Mouse (Mus musculus) embryonic facial prominence, embryonic 14.5 days (tissue): Measurements from ENCODE around the gene Fbxw2. TPM values are rescaled to one million over a fixed set of nuclear protein-coding genes. Genes with fewer than 3 reads are reported as not detected.

Experiments
- ATAC-seq: fragments of 200-750 bp; cut with Nextera tagmentation; 2 replicates; pipeline ENCODE4 v1.8.0; 2017; ENCODE audit warnings: low read depth, moderate number of reproducible peaks, moderate TSS enrichment
- DNase-seq: peaks from one replicate; pipeline ENCODE4 v3.0.0-alpha.2; 2015; ENCODE audit warnings: low spot score
- H3K27ac ChIP-seq: fragments of 300-500 bp; sonication (generic); replicated peaks from 2 replicates; pipeline ENCODE4 v1.5.1; 2014; ENCODE audit warnings: low read depth, mild to moderate bottlenecking, low read length, moderate library complexity
- H3K27me3 ChIP-seq: fragments of 300-500 bp; sonication (generic); replicated peaks from 2 replicates; pipeline ENCODE4 v1.6.1; 2014; ENCODE audit warnings: low read length; ENCODE audit not compliant: control insufficient read depth, insufficient read depth
- H3K36me3 ChIP-seq: fragments of 300-500 bp; sonication (generic); 2 replicates; pipeline ENCODE4 v1.6.1; 2014; ENCODE audit warnings: low read length, mixed read lengths; ENCODE audit not compliant: control insufficient read depth, insufficient read depth
- H3K4me1 ChIP-seq: fragments of 300-500 bp; sonication (generic); 2 replicates; pipeline ENCODE4 v1.6.1; 2014; ENCODE audit warnings: antibody characterized with exemption, low read length; ENCODE audit not compliant: control insufficient read depth, insufficient read depth
- H3K4me2 ChIP-seq: fragments of 300-500 bp; sonication (generic); 2 replicates; pipeline ENCODE4 v1.6.1; 2014; ENCODE audit warnings: low read depth, mild to moderate bottlenecking, low read length, moderate library complexity, mixed read lengths
- H3K4me3 ChIP-seq: fragments of 300-500 bp; sonication (generic); 2 replicates; pipeline ENCODE4 v1.5.1; 2014; ENCODE audit warnings: low read depth, mild to moderate bottlenecking, low read length
- H3K9ac ChIP-seq: fragments of 300-500 bp; sonication (generic); 2 replicates; pipeline ENCODE4 v1.6.1; 2014; ENCODE audit warnings: low read depth, mild to moderate bottlenecking, low read length, moderate library complexity, mixed read lengths
- H3K9me3 ChIP-seq: fragments of 300-500 bp; sonication (generic); 2 replicates; pipeline ENCODE4 v1.6.1; 2016; ENCODE audit warnings: low read length; ENCODE audit not compliant: control insufficient read depth
- WGBS: fragments of 180-500 bp; shearing (Covaris S2); extraction: QIAGEN DNeasy Blood & Tissue Kit; methylation state at CpG from one replicate; pipeline ENCODE4 v1.1.7; 2014; 5-methylcytosine and 5-hydroxymethylcytosine counted together
- polyA plus RNA-seq: library from polyadenylated mRNA; unstranded; fragments of >200 nt; fragmentation: Nextera tagmentation; extraction: Ambion mirVana; gene quantifications from 2 replicates; pipeline ENCODE4 v1.2.1, GENCODE M21; 2014

Fbxw2 gene
- polyA plus RNA-seq, 1 experiment from 2014 or later = 64.1 TPM

- Histone ChIP-seq H3K4me1 (0 out of 2 replicates have a peak, but pooled peaks cover 2% of the 10 kb centered on the region), H3K9me3 (no peaks in the 10 kb centered on the region), H3K36me3 (no peaks in the 10 kb centered on the region), H3K27ac (no peak overlapping the region), H3K4me2 (no peak overlapping the region), H3K9ac (no peak overlapping the region), H3K27me3 (no peaks in the 10 kb centered on the region), H3K4me3 (no peak overlapping the region)
- 67% methylated on average over 1 of the region's 1 CpGs for WGBS
- ATAC-seq (no peak), DNase-seq (no peak)
Observed at GRCm38 (mm10) chr2:34757341-34757740, 68.8 kb downstream of the Fbxw2 start.

- Histone ChIP-seq H3K9me3 (no peaks in the 10 kb centered on the region), H3K36me3 (no peaks in the 10 kb centered on the region), H3K4me3 (peak within 1 kb of the TSS; percentile 95), H3K9ac (peak within 1 kb of the TSS; percentile 97), H3K27ac (peak within 1 kb of the TSS; percentile 85), H3K27me3 (no peaks in the 10 kb centered on the region), H3K4me1 (0 out of 2 replicates have a peak, but pooled peaks cover 2% of the 10 kb centered on the region), H3K4me2 (peak within 1 kb of the TSS; percentile 69)
- WGBS = 1% methylated on average over 14 of the region's 14 CpGs
- DNase-seq (peak; percentile 55), ATAC-seq (no peak)
Observed at GRCm38 (mm10) chr2:34754551-34755358, 71.4 kb downstream of the Fbxw2 start, which contains the start of gene Gapvd1. Gene Gapvd1 (minus strand): TSS chr2:34755232.

Other genes starting within 250 kb of the Fbxw2 start
- 87.2 and 92.3 TPM in 2 replicates for gene Gapvd1, start 71.1 kb downstream of the Fbxw2 start, polyA plus RNA-seq
- gene Hspa5, start 54.3 kb downstream of the Fbxw2 start, polyA plus RNA-seq = 906 and 942 TPM in 2 replicates
- 39.1 and 40.8 TPM in 2 replicates for gene Rabepk, start 26.4 kb downstream of the Fbxw2 start, polyA plus RNA-seq
- gene Gm34653, start 6.7 kb upstream of the Fbxw2 start, polyA plus RNA-seq = not detected in 2 replicates
- gene Cutal, start 48.1 kb upstream of the Fbxw2 start, polyA plus RNA-seq = 0.09 TPM in 1 of 2 replicates, not detected in the other
- 92.3 and 102 TPM in 2 replicates for gene Psmd5, start 48.7 kb upstream of the Fbxw2 start, polyA plus RNA-seq
- 10.8 and 12.2 TPM in 2 replicates for gene Phf19, start 87.7 kb upstream of the Fbxw2 start, polyA plus RNA-seq
- 3.9 and 5.7 TPM in 2 replicates for gene Traf1, start 135.5 kb upstream of the Fbxw2 start, polyA plus RNA-seq
- not detected in 2 replicates for gene Hc, start 235.1 kb upstream of the Fbxw2 start, polyA plus RNA-seq